8 mouse cellular contexts compared by ENCODE assay signal in the genomic region with DNA sequence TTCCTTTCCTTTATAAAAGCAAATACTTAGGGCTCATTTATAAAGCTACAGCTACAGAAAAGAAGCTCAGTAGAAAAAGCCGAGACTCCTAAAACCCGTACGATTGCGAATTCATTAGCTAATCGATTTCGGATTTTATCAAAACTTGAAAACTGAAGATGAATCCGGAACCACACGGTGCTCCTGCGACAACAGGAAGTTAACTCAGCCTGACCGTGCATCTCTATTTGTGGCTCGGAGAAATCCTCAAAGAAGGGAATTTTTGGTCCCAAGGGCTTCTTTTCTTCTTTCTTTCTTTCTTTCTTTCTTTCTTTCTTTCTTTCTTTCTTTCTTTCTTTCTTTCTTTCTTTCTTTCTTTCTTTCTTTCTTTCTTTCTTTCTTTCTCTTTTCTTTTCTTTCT.
A peak's percentile ranks its signal among the peaks of the same experiment; 100 is the strongest.
DNase-seq lines count a peak whose midpoint lies in the region; ATAC-seq and TF ChIP-seq lines count a peak whose summit lies in the region.
"Not testable (repeated sequence)": the region's sequence is repeated elsewhere in the genome, so short reads cannot be mapped to it uniquely, and the experiment has no call there.

No protein-coding gene starts in this region.

- not testable (repeated sequence) for ATAC-seq in G1E (ENCODE audit: extremely low read depth, insufficient number of reproducible peaks, low FRiP score, poor library complexity, severe bottlenecking)
- peak; percentile 72; the same call in 1 of the 2 replicates for ATAC-seq in heart, embryonic 16.5 days (replicated peaks; ENCODE audit: extremely low read depth, insufficient read depth, low FRiP score)
- peak; percentile 89 for ATAC-seq in kidney, embryonic 15.5 days (replicated peaks; ENCODE audit: low FRiP score)
- peak; percentile 72; the same call in 1 of the 2 replicates for ATAC-seq in limb, embryonic 13.5 days (ENCODE audit: low FRiP score, low read depth)
- peak; percentile 78 for ATAC-seq in midbrain, embryonic 11.5 days (ENCODE audit: low FRiP score)

- not testable (repeated sequence) for TF ChIP-seq CTCF in G1E (IDR thresholded peaks at IDR 0.05; ENCODE audit: low read depth, low read length)

- not testable (repeated sequence) for H3K9me3 ChIP-seq in G1E (replicated peaks); forebrain, embryonic 10.5 days; heart, embryonic 16.5 days (replicated peaks; ENCODE audit: control insufficient read depth, low read length); kidney, embryonic 15.5 days (replicated peaks); limb, embryonic 13.5 days; midbrain, embryonic 11.5 days (ENCODE audit: control insufficient read depth, low read length)

- WGBS in forebrain, embryonic 10.5 days: 34% methylated on average over 11 of the region's 11 CpGs
- 31% methylated on average over 11 of the region's 11 CpGs for WGBS in heart, embryonic 16.5 days
- 31% methylated on average over 11 of the region's 11 CpGs for WGBS in kidney, embryonic 15.5 days
- 30% methylated on average over 11 of the region's 11 CpGs for WGBS in limb, embryonic 13.5 days
- 27% methylated on average over 11 of the region's 11 CpGs for WGBS in midbrain, embryonic 11.5 days

- H3K36me3 ChIP-seq in G1E (replicated peaks); forebrain, embryonic 10.5 days (replicated peaks); heart, embryonic 16.5 days (ENCODE audit: control insufficient read depth, insufficient read depth); kidney, embryonic 15.5 days; limb, embryonic 13.5 days; midbrain, embryonic 11.5 days (ENCODE audit: control insufficient read depth, insufficient read depth, low read length): not testable (repeated sequence)

- H3K27me3 ChIP-seq in G1E (ENCODE audit: insufficient read depth, low read length); forebrain, embryonic 10.5 days (ENCODE audit: poor library complexity, severe bottlenecking); heart, embryonic 16.5 days (ENCODE audit: control insufficient read depth, insufficient read depth, low read length); kidney, embryonic 15.5 days; limb, embryonic 13.5 days; midbrain, embryonic 11.5 days (ENCODE audit: control insufficient read depth, insufficient read depth, low read length): not testable (repeated sequence)

- H3K4me2 ChIP-seq in heart, embryonic 16.5 days (ENCODE audit: low read depth, low read length): peak overlapping the region; percentile 55
- peak overlapping the region; percentile 50 for H3K4me2 ChIP-seq in kidney, embryonic 15.5 days
- H3K4me2 ChIP-seq in limb, embryonic 13.5 days (replicated peaks): peak overlapping the region; percentile 49
- H3K4me2 ChIP-seq in midbrain, embryonic 11.5 days: peak overlapping the region; percentile 38; the same call in 1 of the 2 replicates

- H3K27ac ChIP-seq in forebrain, embryonic 10.5 days: peak overlapping the region; percentile 81
- H3K27ac ChIP-seq in heart, embryonic 16.5 days (ENCODE audit: low read length); kidney, embryonic 15.5 days; limb, embryonic 13.5 days; midbrain, embryonic 11.5 days (ENCODE audit: low read depth, low read length): not testable (repeated sequence)

- not testable (repeated sequence) for H3K4me1 ChIP-seq in G1E (ENCODE audit: insufficient read depth, low read depth, low read length); forebrain, embryonic 10.5 days; heart, embryonic 16.5 days (ENCODE audit: control insufficient read depth, insufficient read depth, low read length); kidney, embryonic 15.5 days; limb, embryonic 13.5 days; midbrain, embryonic 11.5 days (ENCODE audit: control insufficient read depth, insufficient read depth, low read length)

- peak overlapping the region; percentile 63 for H3K4me3 ChIP-seq in G1E (ENCODE audit: low read depth, low read length)
- H3K4me3 ChIP-seq in forebrain, embryonic 10.5 days: peak overlapping the region; percentile 50
- peak overlapping the region; percentile 55 for H3K4me3 ChIP-seq in heart, embryonic 16.5 days (ENCODE audit: low read length)
- H3K4me3 ChIP-seq in kidney, embryonic 15.5 days (replicated peaks): peak overlapping the region; percentile 44
- H3K4me3 ChIP-seq in limb, embryonic 13.5 days: peak overlapping the region; percentile 42
- H3K4me3 ChIP-seq in midbrain, embryonic 11.5 days (ENCODE audit: low read depth, low read length): peak overlapping the region; percentile 32

- not testable (repeated sequence) for DNase-seq in G1E (ENCODE audit: low spot score)
- peak; percentile 56 to 64 for DNase-seq in cerebellum, adult 18-20 months
- DNase-seq in forebrain, embryonic 10.5 days (ENCODE audit: extremely low spot score, low spot score): peak; percentile 15
- peak; percentile 85 for DNase-seq in midbrain, embryonic 11.5 days (ENCODE audit: low spot score, missing footprints)
- peak; percentile 17 for DNase-seq in right cerebral cortex, postnatal 4 days

- peak overlapping the region; percentile 15; the same call in 1 of the 2 replicates for H3K9ac ChIP-seq in heart, embryonic 16.5 days (ENCODE audit: low read length)
- 0 out of 2 replicates have a peak overlapping the region, but pooled peaks have one; percentile 29 for H3K9ac ChIP-seq in kidney, embryonic 15.5 days
- peak overlapping the region; percentile 50; the same call in 1 of the 2 replicates for H3K9ac ChIP-seq in limb, embryonic 13.5 days
- peak overlapping the region; percentile 48; the same call in 1 of the 2 replicates for H3K9ac ChIP-seq in midbrain, embryonic 11.5 days (ENCODE audit: low read length)
